Mouse (Mus musculus) gastrocnemius, postnatal 25 days (tissue): Measurements from ENCODE around the gene Stmn3. TPM values are rescaled to one million over a fixed set of nuclear protein-coding genes. Genes with fewer than 3 reads are reported as not detected.

Source experiments
- DNase-seq: peaks from one replicate; pipeline ENCODE4 v3.0.0; 2022
- long read RNA-seq, 2 experiments: library from polyadenylated mRNA; stranded (forward); transcript quantifications; one replicate each; pipeline ENCODE4 v2.0.0; 2021
- total RNA-seq, 2 experiments: library from RNA; stranded (reverse); gene quantifications; 1 replicate in 1 of 2; 2 replicates in 1 of 2; pipeline ENCODE4 v1.2.3; 2021

Gene Stmn3
- under 1 TPM in 1 of 2 experiments, not detected in 1; 0.32 TPM for total RNA-seq
- long read RNA-seq, experiment 1, partial matches to known transcripts = 0 of 1 reads
- long read RNA-seq, experiment 1, other reads (novel, unspliced or antisense) = 1 of 1 reads
- long read RNA-seq, experiment 2, partial matches to known transcripts = 0 of 1 reads
- long read RNA-seq, experiment 2, other reads (novel, unspliced or antisense) = 1 of 1 reads

- DNase-seq = no peak
These were observed at the start of gene Stmn3 for GRCm38 (mm10) chr2:181314080-181314810. TSS of gene Stmn3 (minus strand) at chr2:181314500.

- no peak for DNase-seq
These were observed 49.6 kb upstream of the Stmn3 start for GRCm38 (mm10) chr2:181363946-181364345.

- DNase-seq = no peak
These were observed 42.5 kb upstream of the Stmn3 start for GRCm38 (mm10) chr2:181356780-181357179.

GRCm38 (mm10) chr2:181342766-181343165 lies 28.5 kb upstream of the Stmn3 start:
- DNase-seq = no peak

- no peak for DNase-seq
These were observed 26.1 kb upstream of the Stmn3 start for GRCm38 (mm10) chr2:181340426-181340825.

GRCm38 (mm10) chr2:181334023-181334422 lies 19.7 kb upstream of the Stmn3 start:
- DNase-seq = peak; percentile 28

GRCm38 (mm10) chr2:181332542-181332941 lies 18.2 kb upstream of the Stmn3 start:
- no peak for DNase-seq

- DNase-seq = no peak
These were observed 11.8 kb upstream of the Stmn3 start for GRCm38 (mm10) chr2:181326098-181326497.

- DNase-seq = no peak
These were observed 7.8 kb upstream of the Stmn3 start for GRCm38 (mm10) chr2:181322136-181322535.

GRCm38 (mm10) chr2:181320103-181320499 lies 5.8 kb upstream of the Stmn3 start:
- no peak for DNase-seq

- DNase-seq = peak; percentile 71
These were observed 5.2 kb upstream of the Stmn3 start, which contains the start of gene Rtel1 for GRCm38 (mm10) chr2:181319248-181320102. TSS of gene Rtel1 (plus strand) at chr2:181319739.

GRCm38 (mm10) chr2:181313344-181314079 lies 788 bp downstream of the Stmn3 start:
- no peak for DNase-seq

GRCm38 (mm10) chr2:181313006-181313343 lies 1.3 kb downstream of the Stmn3 start:
- no peak for DNase-seq

- no peak for DNase-seq
These were observed 1.9 kb downstream of the Stmn3 start for GRCm38 (mm10) chr2:181312435-181312834.

GRCm38 (mm10) chr2:181307144-181307804 lies 7.0 kb downstream of the Stmn3 start:
- DNase-seq = no peak

- DNase-seq = no peak
These were observed 9.4 kb downstream of the Stmn3 start for GRCm38 (mm10) chr2:181304944-181305343.

- DNase-seq = no peak
These were observed 12.3 kb downstream of the Stmn3 start for GRCm38 (mm10) chr2:181302041-181302440.

- no peak for DNase-seq
These were observed 23.4 kb downstream of the Stmn3 start for GRCm38 (mm10) chr2:181290937-181291336.

GRCm38 (mm10) chr2:181288691-181289090 lies 25.6 kb downstream of the Stmn3 start:
- DNase-seq = no peak

GRCm38 (mm10) chr2:181287958-181288350 lies 26.3 kb downstream of the Stmn3 start, which contains the start of gene Gmeb2:
TSS of gene Gmeb2 (minus strand) at chr2:181288035.
- DNase-seq = peak; percentile 94

GRCm38 (mm10) chr2:181287338-181287957 lies 26.9 kb downstream of the Stmn3 start:
- DNase-seq = peak; percentile 84
